Mouse (Mus musculus) liver, embryonic 14.5 days (tissue): ENCODE data around the gene Fbxl17. TPM values are rescaled to one million over a fixed set of nuclear protein-coding genes. Genes with fewer than 3 reads are reported as not detected.

Experiments used
- ATAC-seq: fragments of 200-750 bp; cut with Nextera tagmentation; 2 replicates; pipeline ENCODE4 v1.8.0; 2017; ENCODE audit warnings: moderate number of reproducible peaks, mild to moderate bottlenecking, moderate library complexity; ENCODE audit not compliant: insufficient read depth
- DNase-seq, 3 experiments: peaks; one replicate each; pipeline ENCODE4 v3.0.0-alpha.2; 2012 to 2013; ENCODE audit warnings: low read depth in 3 of 3, low spot score in 3 of 3
- H3K27ac ChIP-seq: fragments of 300-500 bp; sonication (generic); 2 replicates; pipeline ENCODE4 v1.5.1; 2014; ENCODE audit warnings: moderate library complexity, mild to moderate bottlenecking, control low read depth, inconsistent platforms
- H3K27me3 ChIP-seq: fragments of 300-500 bp; sonication (generic); 2 replicates; pipeline ENCODE4 v1.6.1; 2014; ENCODE audit warnings: mild to moderate bottlenecking, low read length, moderate library complexity; ENCODE audit not compliant: control insufficient read depth, insufficient read depth
- H3K36me3 ChIP-seq: fragments of 300-500 bp; sonication (generic); replicated peaks from 2 replicates; pipeline ENCODE4 v1.6.1; 2014; ENCODE audit warnings: low read depth; ENCODE audit not compliant: control insufficient read depth, insufficient read depth
- H3K4me1 ChIP-seq, 2 experiments: fragments of 200-500 bp in 1 of 2; fragments of 300-500 bp in 1 of 2; sonication (generic) in 1 of 2; replicated peaks; 2 replicates each; pipeline ENCODE4 v1.6.1; 2012 to 2014; ENCODE audit warnings: antibody characterized with exemption in 1 of 2, inconsistent platforms in 1 of 2, low read length in 1 of 2; ENCODE audit not compliant: control insufficient read depth in 2 of 2, insufficient read depth in 2 of 2
- H3K4me2 ChIP-seq: fragments of 300-500 bp; sonication (generic); 2 replicates; pipeline ENCODE4 v1.6.1; 2014; ENCODE audit warnings: low read depth, mild to moderate bottlenecking, control low read depth, moderate library complexity
- H3K4me3 ChIP-seq, 2 experiments: fragments of 200-500 bp in 1 of 2; fragments of 300-500 bp in 1 of 2; sonication (generic) in 1 of 2; 2 replicates each; pipeline ENCODE4 v1.5.1; 2012 to 2014; ENCODE audit warnings: low read depth in 2 of 2, low read length in 2 of 2, mild to moderate bottlenecking in 2 of 2, control low read depth in 1 of 2, inconsistent platforms in 1 of 2, moderate library complexity in 1 of 2; ENCODE audit not compliant: insufficient read depth in 1 of 2
- H3K9ac ChIP-seq: fragments of 300-500 bp; sonication (generic); replicated peaks from 2 replicates; pipeline ENCODE4 v1.6.1; 2014; ENCODE audit warnings: mild to moderate bottlenecking, control low read depth, moderate library complexity
- H3K9me3 ChIP-seq: fragments of 300-500 bp; sonication (generic); 2 replicates; pipeline ENCODE4 v1.6.1; 2016; ENCODE audit warnings: low read length, mixed read lengths; ENCODE audit not compliant: control insufficient read depth
- CTCF ChIP-seq: IDR thresholded peaks from 2 replicates; pipeline ENCODE4 v1.5.1; 2016; ENCODE audit warnings: antibody characterized with exemption, low read depth, control low read depth
- EP300 ChIP-seq: IDR thresholded peaks from 2 replicates; pipeline ENCODE4 v1.6.1; 2016; ENCODE audit warnings: antibody characterized with exemption, low read depth
- WGBS: fragments of 180-500 bp; shearing (Covaris S2); extraction: QIAGEN DNeasy Blood & Tissue Kit; methylation state at CpG from one replicate; pipeline ENCODE4 v1.1.7; 2014; ENCODE audit not compliant: insufficient replicate concordance; 5-methylcytosine and 5-hydroxymethylcytosine counted together
- polyA plus RNA-seq, 2 experiments: library from polyadenylated mRNA; depleted of rRNA in 1 of 2; stranded (reverse) in 1 of 2; unstranded in 1 of 2; fragments of >200 nt; fragmentation: Nextera tagmentation in 1 of 2; extraction: Ambion mirVana in 1 of 2; gene quantifications; 2 replicates each; pipeline versions ENCODE4 v1.2.1 to v1.2.3; 2012 to 2014

Fbxl17 gene
- polyA plus RNA-seq, 2 experiments = 1.9 TPM

- no peak for DNase-seq
- H3K36me3 ChIP-seq = no peaks in the 10 kb centered on the region
- no peak overlapping the region for H3K4me3 ChIP-seq
- H3K9ac ChIP-seq = no peak overlapping the region
- H3K4me2 ChIP-seq = no peak overlapping the region
- H3K27ac ChIP-seq = no peak overlapping the region
- TF ChIP-seq CTCF (no peak), EP300 (no peak)
- no peaks in the 10 kb centered on the region for H3K27me3 ChIP-seq
- no peaks in the 10 kb centered on the region; a peak in 1 of 4 replicates for H3K4me1 ChIP-seq
- no peak for ATAC-seq
- H3K9me3 ChIP-seq = no peaks in the 10 kb centered on the region
- 46% methylated on average over 3 of the region's 3 CpGs for WGBS
These were observed 88.3 kb downstream of the Fbxl17 start for GRCm38 (mm10) chr17:63411564-63411963.

- no peak for DNase-seq
- no peak for TF ChIP-seq EP300
- TF ChIP-seq CTCF = no peak
- Histone ChIP-seq H3K36me3 (no peaks in the 10 kb centered on the region), H3K27ac (no peak overlapping the region), H3K4me2 (no peak overlapping the region), H3K4me1 (no peaks in the 10 kb centered on the region; a peak in 2 of 4 replicates), H3K27me3 (no peaks in the 10 kb centered on the region), H3K4me3 (no peak overlapping the region), H3K9me3 (no peaks in the 10 kb centered on the region), H3K9ac (no peak overlapping the region)
- 83% methylated on average over 2 of the region's 2 CpGs for WGBS
- no peak for ATAC-seq
These were observed 89.7 kb downstream of the Fbxl17 start for GRCm38 (mm10) chr17:63410101-63410500.

GRCm38 (mm10) chr17:63405955-63406354 lies 93.9 kb downstream of the Fbxl17 start:
- no peak overlapping the region for H3K4me2 ChIP-seq

GRCm38 (mm10) chr17:63405471-63405870 lies 94.3 kb downstream of the Fbxl17 start:
- Histone ChIP-seq H3K27me3 (no peaks in the 10 kb centered on the region), H3K27ac (no peak overlapping the region), H3K9ac (no peak overlapping the region), H3K4me2 (no peak overlapping the region), H3K4me3 (no peak overlapping the region), H3K36me3 (no peaks in the 10 kb centered on the region), H3K9me3 (no peaks in the 10 kb centered on the region), H3K4me1 (no peaks in the 10 kb centered on the region; a peak in 1 of 4 replicates)
- ATAC-seq (no peak), DNase-seq (no peak)
- TF ChIP-seq EP300 (no peak), CTCF (no peak)
- 58% methylated on average over 4 of the region's 4 CpGs for WGBS

More at GRCm38 (mm10) chr17:63405955-63406354, 93.9 kb downstream of the Fbxl17 start:
- no peaks in the 10 kb centered on the region for H3K36me3 ChIP-seq
- no peaks in the 10 kb centered on the region; a peak in 1 of 4 replicates for H3K4me1 ChIP-seq
- no peak overlapping the region for H3K4me3 ChIP-seq
- TF ChIP-seq CTCF = no peak
- TF ChIP-seq EP300 = no peak
- no peak for ATAC-seq
- 66% methylated on average over 4 of the region's 4 CpGs for WGBS
- H3K27me3 ChIP-seq = no peaks in the 10 kb centered on the region
- no peak overlapping the region for H3K9ac ChIP-seq
- H3K9me3 ChIP-seq = no peaks in the 10 kb centered on the region
- H3K27ac ChIP-seq = no peak overlapping the region
- no peak for DNase-seq

- no peak overlapping the region for H3K4me2 ChIP-seq
- no peak overlapping the region for H3K4me3 ChIP-seq
- H3K36me3 ChIP-seq = no peaks in the 10 kb centered on the region
- DNase-seq (no peak), ATAC-seq (no peak)
- no peak overlapping the region for H3K27ac ChIP-seq
- TF ChIP-seq CTCF (no peak), EP300 (no peak)
- no peaks in the 10 kb centered on the region; a peak in 1 of 4 replicates for H3K4me1 ChIP-seq
- no peaks in the 10 kb centered on the region for H3K27me3 ChIP-seq
- WGBS = 65% methylated on average over 2 of the region's 2 CpGs
- no peak overlapping the region for H3K9ac ChIP-seq
- H3K9me3 ChIP-seq = no peaks in the 10 kb centered on the region
These were observed 94.8 kb downstream of the Fbxl17 start for GRCm38 (mm10) chr17:63404968-63405367.
